Mouse (Mus musculus) G1E (cell line): ENCODE measurements around the gene Prame.

Source experiments
- CTCF ChIP-seq: IDR thresholded peaks from 2 replicates; pipeline ENCODE4 v1.5.1; 2012; ENCODE audit warnings: low read depth, low read length, inconsistent platforms, mixed read lengths
- GATA1 ChIP-seq: IDR thresholded peaks from 2 replicates; pipeline ENCODE4 v1.6.1; 2012; ENCODE audit warnings: borderline replicate concordance, low read length, inconsistent platforms, mixed read lengths

DNA sequence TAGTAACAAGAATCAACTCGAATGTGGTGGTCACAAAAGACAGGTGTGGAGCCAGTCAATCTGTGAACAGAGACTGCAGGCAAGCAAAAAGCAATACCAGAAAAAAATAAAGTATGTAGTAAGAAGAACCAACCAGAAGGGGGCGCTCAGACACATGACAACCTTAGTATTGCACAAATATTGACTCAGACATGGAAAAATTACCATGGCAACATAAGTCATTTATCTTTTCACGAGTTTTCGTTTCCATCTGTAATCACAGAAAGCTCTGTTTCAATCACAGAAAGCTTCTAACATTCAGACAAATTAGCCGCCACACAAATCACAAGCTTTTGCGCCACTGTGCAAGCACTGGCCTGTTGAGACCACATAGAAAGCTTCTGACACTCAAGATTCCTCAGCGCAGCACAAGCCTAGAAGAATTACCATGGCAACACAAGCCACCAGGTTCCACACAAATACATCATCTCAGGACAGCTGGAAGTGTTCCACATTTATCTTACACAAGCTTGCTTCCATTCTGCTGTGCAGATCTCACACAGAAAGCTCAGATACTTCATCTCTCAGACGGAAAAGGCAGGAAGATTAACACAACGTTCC is 24.8 kb upstream of the Prame start:
- TF ChIP-seq CTCF (no peak), GATA1 (no peak)
